24 mouse cellular contexts compared by ENCODE assay signal in the genomic region with DNA sequence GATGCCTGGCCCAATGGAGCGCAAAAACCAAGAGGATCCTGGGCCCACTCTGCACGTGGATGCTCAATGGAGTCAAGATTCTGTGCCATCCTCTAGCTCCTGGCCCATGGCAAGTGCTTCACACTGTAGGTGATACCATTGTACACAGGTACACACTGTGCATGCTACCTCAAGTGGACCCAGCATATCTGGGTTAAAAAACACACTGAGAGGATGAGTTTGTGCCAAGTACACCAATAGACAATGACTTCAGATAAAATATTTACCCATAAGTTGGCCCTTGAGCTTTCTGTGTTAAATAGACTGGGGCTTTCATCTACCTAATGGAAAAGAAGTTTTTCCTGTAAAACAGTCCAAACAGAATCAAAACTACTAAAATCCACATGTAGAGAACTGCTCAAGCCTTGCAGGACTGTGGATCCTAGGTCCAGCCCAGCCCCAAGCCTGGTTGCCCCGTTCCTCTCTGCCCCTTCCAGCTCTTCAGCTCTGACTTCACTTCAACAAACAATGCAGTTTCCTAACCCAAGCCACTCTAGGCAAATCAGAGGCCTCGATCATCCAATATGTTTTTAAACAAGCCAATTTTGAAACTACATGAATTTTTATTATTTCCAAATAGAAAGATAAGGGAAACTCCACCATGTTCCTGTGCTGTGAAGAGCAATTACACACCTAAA.
DNase-seq lines count a peak whose midpoint lies in the region; ATAC-seq and TF ChIP-seq lines count a peak whose summit lies in the region.
"Had no signal": no experiment of that assay in that cellular context is flagged by ENCODE, and none has a peak within 500 bp of the region (broad histone marks: within the 10 kb centered on the region; RNA-seq: fewer than 3 reads in every experiment).

No protein-coding gene starts in this region.

- no peak for ATAC-seq in heart, embryonic 12.5 days (ENCODE audit: insufficient number of reproducible peaks, low FRiP score)
- ATAC-seq in kidney, embryonic 16.5 days (ENCODE audit: low FRiP score, low TSS enrichment) = no peak
- no peak for ATAC-seq in kidney, embryonic 15.5 days (replicated peaks; ENCODE audit: low FRiP score)
- ATAC-seq: activated CD4-positive, CD25-positive, alpha-beta regulatory T cell, adult 4 months; forebrain, embryonic 15.5 days had no signal

- TF ChIP-seq POLR2A in kidney, adult 2 months (IDR thresholded peaks at IDR 0.05; ENCODE audit: low read depth, low read length) = no peak

- H3K4me2 ChIP-seq in heart, embryonic 12.5 days = no peak overlapping the region
- H3K4me2 ChIP-seq in kidney, embryonic 16.5 days (replicated peaks; ENCODE audit: low read depth, low read length) = no peak overlapping the region
- no peak overlapping the region for H3K4me2 ChIP-seq in kidney, embryonic 15.5 days
- H3K4me2 ChIP-seq: embryonic facial prominence, embryonic 13.5 days; forebrain, embryonic 12.5 days; forebrain, embryonic 15.5 days; hindbrain, embryonic 12.5 days; hindbrain, embryonic 15.5 days had no signal

- H3K9ac ChIP-seq in heart, embryonic 12.5 days = no peak overlapping the region
- H3K9ac ChIP-seq in kidney, embryonic 16.5 days (replicated peaks; ENCODE audit: low read length) = no peak overlapping the region
- no peak overlapping the region for H3K9ac ChIP-seq in kidney, embryonic 15.5 days
- H3K9ac ChIP-seq: embryonic facial prominence, embryonic 13.5 days; forebrain, embryonic 12.5 days; forebrain, embryonic 15.5 days; hindbrain, embryonic 12.5 days; hindbrain, embryonic 15.5 days had no signal

- no peaks in the 10 kb centered on the region for H3K4me1 ChIP-seq in heart, embryonic 12.5 days (replicated peaks)
- H3K4me1 ChIP-seq in kidney, adult 2 months (ENCODE audit: control insufficient read depth, insufficient read depth, low read length) = no peaks in the 10 kb centered on the region
- no peaks in the 10 kb centered on the region for H3K4me1 ChIP-seq in kidney, embryonic 16.5 days (ENCODE audit: insufficient read depth, low read length)
- no peaks in the 10 kb centered on the region for H3K4me1 ChIP-seq in kidney, embryonic 15.5 days
- H3K4me1 ChIP-seq: embryonic facial prominence, embryonic 10.5 days; embryonic facial prominence, embryonic 13.5 days; forebrain, embryonic 12.5 days; forebrain, embryonic 15.5 days; heart, embryonic 10.5 days; hindbrain, embryonic 12.5 days; hindbrain, embryonic 15.5 days had no signal

- H3K27ac ChIP-seq in heart, embryonic 12.5 days (ENCODE audit: poor library complexity, severe bottlenecking) = no peak overlapping the region
- H3K27ac ChIP-seq in kidney, adult 2 months (ENCODE audit: insufficient read depth, low read depth, low read length) = no peak overlapping the region
- H3K27ac ChIP-seq in kidney, embryonic 16.5 days (ENCODE audit: low read length) = no peak overlapping the region
- H3K27ac ChIP-seq in kidney, embryonic 15.5 days = no peak overlapping the region
- H3K27ac ChIP-seq: embryonic facial prominence, embryonic 10.5 days; embryonic facial prominence, embryonic 13.5 days; forebrain, embryonic 12.5 days; forebrain, embryonic 15.5 days; heart, adult 2 months; heart, embryonic 10.5 days; hindbrain, embryonic 12.5 days; hindbrain, embryonic 15.5 days had no signal

- no peaks in the 10 kb centered on the region for H3K27me3 ChIP-seq in heart, embryonic 12.5 days (replicated peaks)
- H3K27me3 ChIP-seq in kidney, adult 2 months (replicated peaks; ENCODE audit: control insufficient read depth, insufficient read depth, low read length) = no peaks in the 10 kb centered on the region
- H3K27me3 ChIP-seq in kidney, embryonic 16.5 days (ENCODE audit: insufficient read depth, low read length) = no peaks in the 10 kb centered on the region
- no peaks in the 10 kb centered on the region for H3K27me3 ChIP-seq in kidney, embryonic 15.5 days
- H3K27me3 ChIP-seq: embryonic facial prominence, embryonic 13.5 days; forebrain, embryonic 12.5 days; forebrain, embryonic 15.5 days; hindbrain, embryonic 12.5 days; hindbrain, embryonic 15.5 days had no signal

- WGBS in heart, embryonic 12.5 days = 83% methylated on average over 4 of the region's 4 CpGs
- WGBS in kidney, adult 2 months = 72% methylated on average over 4 of the region's 4 CpGs
- 81% methylated on average over 4 of the region's 4 CpGs for WGBS in kidney, embryonic 16.5 days
- 85% methylated on average over 4 of the region's 4 CpGs for WGBS in kidney, embryonic 15.5 days

- no peak overlapping the region for H3K4me3 ChIP-seq in heart, embryonic 12.5 days
- H3K4me3 ChIP-seq in kidney, adult 2 months (ENCODE audit: insufficient read depth, low read depth, low read length) = no peak overlapping the region
- H3K4me3 ChIP-seq in kidney, embryonic 16.5 days (ENCODE audit: low read length) = no peak overlapping the region
- no peak overlapping the region for H3K4me3 ChIP-seq in kidney, embryonic 15.5 days (replicated peaks)
- H3K4me3 ChIP-seq: embryonic facial prominence, embryonic 10.5 days; embryonic facial prominence, embryonic 13.5 days; erythroblast, embryonic 14.5 days; forebrain, embryonic 12.5 days; forebrain, embryonic 15.5 days; heart, adult 2 months; heart, embryonic 10.5 days; hindbrain, embryonic 12.5 days; hindbrain, embryonic 15.5 days had no signal

- no peaks in the 10 kb centered on the region for H3K9me3 ChIP-seq in heart, embryonic 12.5 days (replicated peaks)
- H3K9me3 ChIP-seq in kidney, embryonic 16.5 days (ENCODE audit: low read length) = no peaks in the 10 kb centered on the region
- no peaks in the 10 kb centered on the region for H3K9me3 ChIP-seq in kidney, embryonic 15.5 days (replicated peaks)
- H3K9me3 ChIP-seq: embryonic facial prominence, embryonic 10.5 days; embryonic facial prominence, embryonic 13.5 days; forebrain, embryonic 12.5 days; forebrain, embryonic 15.5 days; heart, embryonic 10.5 days; hindbrain, embryonic 12.5 days; hindbrain, embryonic 15.5 days had no signal

- TF ChIP-seq CTCF in kidney, adult 2 months (conservative IDR thresholded peaks at IDR 0.05; ENCODE audit: insufficient read depth, insufficient read length, low read depth, low read length) = no peak

- DNase-seq in heart, adult 11 months = peak; percentile 53
- peak; percentile 66 for DNase-seq in kidney, adult 2 months
- peak; percentile 25 to 35 for DNase-seq in kidney, postnatal 36 days
- DNase-seq: adrenal gland, adult 8-10 months; adrenal gland, postnatal 25 days; cerebellum, adult 11-12 months; cerebellum, adult 8-10 months; cerebellum, postnatal 10 days; cerebellum, postnatal 36 days; embryo, embryonic 11 days; gastrocnemius, postnatal 25 days; heart, adult 2 months had no signal

- H3K36me3 ChIP-seq in heart, embryonic 12.5 days = no peaks in the 10 kb centered on the region
- H3K36me3 ChIP-seq in kidney, adult 2 months (ENCODE audit: control insufficient read depth, insufficient read depth, low read length) = no peaks in the 10 kb centered on the region
- H3K36me3 ChIP-seq in kidney, embryonic 16.5 days (ENCODE audit: insufficient read depth, low read length) = no peaks in the 10 kb centered on the region
- no peaks in the 10 kb centered on the region for H3K36me3 ChIP-seq in kidney, embryonic 15.5 days
- H3K36me3 ChIP-seq: embryonic facial prominence, embryonic 10.5 days; embryonic facial prominence, embryonic 13.5 days; forebrain, embryonic 12.5 days; forebrain, embryonic 15.5 days; heart, embryonic 10.5 days; hindbrain, embryonic 12.5 days; hindbrain, embryonic 15.5 days had no signal
